Mouse (Mus musculus): ENCODE measurements around the gene Ppp1r16b.

Gene Ppp1r16b

GRCm38 (mm10) chr2:158668433-158669010, 3.3 kb downstream of the Ppp1r16b start:
- DNase-seq (ENCODE audit: low read depth, low spot score): no peak

- no peak for DNase-seq (ENCODE audit: low read depth, low spot score)
Measured at GRCm38 (mm10) chr2:158669199-158670195, 4.3 kb downstream of the Ppp1r16b start.

- DNase-seq (ENCODE audit: low read depth, low spot score): no peak
Measured at GRCm38 (mm10) chr2:158670571-158670970, 5.4 kb downstream of the Ppp1r16b start.

- DNase-seq (ENCODE audit: low read depth, low spot score): no peak
Measured at GRCm38 (mm10) chr2:158672829-158673228, 7.6 kb downstream of the Ppp1r16b start.

- DNase-seq (ENCODE audit: low read depth, low spot score): no peak
Measured at GRCm38 (mm10) chr2:158673493-158673892, 8.3 kb downstream of the Ppp1r16b start.

- DNase-seq (ENCODE audit: low read depth, low spot score): no peak
Measured at GRCm38 (mm10) chr2:158674131-158674530, 8.9 kb downstream of the Ppp1r16b start.

GRCm38 (mm10) chr2:158674759-158675158, 9.6 kb downstream of the Ppp1r16b start:
- DNase-seq (ENCODE audit: low read depth, low spot score): no peak

GRCm38 (mm10) chr2:158675161-158675560, 10.0 kb downstream of the Ppp1r16b start:
- no peak for DNase-seq (ENCODE audit: low read depth, low spot score)

GRCm38 (mm10) chr2:158675907-158676533, 10.8 kb downstream of the Ppp1r16b start:
- no peak for DNase-seq (ENCODE audit: low read depth, low spot score)

GRCm38 (mm10) chr2:158677946-158678345, 12.7 kb downstream of the Ppp1r16b start:
- no peak for DNase-seq (ENCODE audit: low read depth, low spot score)

GRCm38 (mm10) chr2:158679091-158679490, 13.9 kb downstream of the Ppp1r16b start:
- no peak for DNase-seq (ENCODE audit: low read depth, low spot score)

GRCm38 (mm10) chr2:158680357-158680889, 15.2 kb downstream of the Ppp1r16b start:
- DNase-seq (ENCODE audit: low read depth, low spot score): no peak

- no peak for DNase-seq (ENCODE audit: low read depth, low spot score)
Measured at GRCm38 (mm10) chr2:158681714-158682113, 16.5 kb downstream of the Ppp1r16b start.

GRCm38 (mm10) chr2:158682344-158683037, 17.3 kb downstream of the Ppp1r16b start:
- DNase-seq (ENCODE audit: low read depth, low spot score): no peak

- no peak for DNase-seq (ENCODE audit: low read depth, low spot score)
Measured at GRCm38 (mm10) chr2:158683038-158683413, 17.8 kb downstream of the Ppp1r16b start.

GRCm38 (mm10) chr2:158684247-158684843, 19.1 kb downstream of the Ppp1r16b start:
- DNase-seq (ENCODE audit: low read depth, low spot score): no peak

- DNase-seq (ENCODE audit: low read depth, low spot score): no peak
Measured at GRCm38 (mm10) chr2:158684910-158685309, 19.7 kb downstream of the Ppp1r16b start.

GRCm38 (mm10) chr2:158686394-158686793, 21.2 kb downstream of the Ppp1r16b start:
- DNase-seq (ENCODE audit: low read depth, low spot score): no peak

GRCm38 (mm10) chr2:158687804-158688241, 22.6 kb downstream of the Ppp1r16b start:
- no peak for DNase-seq (ENCODE audit: low read depth, low spot score)

- DNase-seq (ENCODE audit: low read depth, low spot score): no peak
Measured at GRCm38 (mm10) chr2:158689060-158689459, 23.9 kb downstream of the Ppp1r16b start.

- DNase-seq (ENCODE audit: low read depth, low spot score): no peak
Measured at GRCm38 (mm10) chr2:158689640-158690039, 24.4 kb downstream of the Ppp1r16b start.
